Mouse (Mus musculus): ENCODE measurements around the gene Zmiz1. TPM values are rescaled to one million over a fixed set of nuclear protein-coding genes. Genes with fewer than 3 reads are reported as not detected.
A peak's percentile ranks its signal among the peaks of the same experiment; 100 is the strongest.

The Zmiz1 gene
- polyA plus RNA-seq, 1 experiment: 52.6 TPM

DNA sequence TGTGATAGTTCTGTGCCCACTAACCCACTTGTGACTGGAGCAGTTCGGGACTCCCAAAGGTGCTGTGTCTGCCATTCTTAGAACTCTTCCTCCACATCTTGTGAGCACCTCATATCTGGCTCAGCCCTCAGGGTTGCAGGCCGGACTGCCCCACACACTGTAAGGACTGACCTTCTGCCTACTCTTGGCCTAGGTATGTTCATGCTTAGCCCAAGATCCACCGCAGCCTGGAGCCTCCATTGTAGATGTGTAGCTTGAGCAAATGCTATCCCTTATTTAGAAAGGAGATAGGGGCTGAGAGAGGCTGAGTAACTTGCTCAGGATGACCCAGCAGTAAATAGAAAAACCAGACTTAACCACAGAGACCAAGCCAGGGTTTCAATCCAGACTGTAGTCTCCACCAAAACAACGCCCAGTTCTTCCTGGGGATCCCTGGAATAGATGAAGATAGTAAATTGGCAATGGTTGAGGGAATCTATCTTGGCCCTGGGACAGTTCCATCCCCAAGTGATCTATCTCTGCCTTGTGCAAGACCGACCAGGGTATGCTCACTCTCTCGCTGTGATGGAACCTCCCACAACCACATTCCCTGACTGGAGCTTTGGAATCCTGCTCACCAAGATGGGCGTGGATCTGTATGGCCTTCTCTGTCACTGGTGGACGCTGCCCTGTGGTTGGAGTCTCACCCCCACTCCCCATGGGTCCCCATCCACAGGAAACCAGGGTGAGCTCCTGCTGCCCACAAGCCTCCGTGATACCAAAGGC is 74.8 kb downstream of the Zmiz1 start:
- TF ChIP-seq POLR2A (IDR thresholded peaks at IDR 0.05; ENCODE audit: borderline replicate concordance, extremely low read depth, low read depth, low read length) (no peak), CTCF (IDR thresholded peaks at IDR 0.05; ENCODE audit: insufficient read depth, low read length) (no peak)
- Histone ChIP-seq H3K4me1 (ENCODE audit: control insufficient read depth, insufficient read depth, low read length) (peaks cover 35% of the 10 kb centered on the region), H3K4me3 (replicated peaks; ENCODE audit: extremely low read depth, low read depth, low read length) (no peak overlapping the region)
- DNase-seq: no peak
- WGBS: 38% methylated on average over 9 of the region's 9 CpGs

DNA sequence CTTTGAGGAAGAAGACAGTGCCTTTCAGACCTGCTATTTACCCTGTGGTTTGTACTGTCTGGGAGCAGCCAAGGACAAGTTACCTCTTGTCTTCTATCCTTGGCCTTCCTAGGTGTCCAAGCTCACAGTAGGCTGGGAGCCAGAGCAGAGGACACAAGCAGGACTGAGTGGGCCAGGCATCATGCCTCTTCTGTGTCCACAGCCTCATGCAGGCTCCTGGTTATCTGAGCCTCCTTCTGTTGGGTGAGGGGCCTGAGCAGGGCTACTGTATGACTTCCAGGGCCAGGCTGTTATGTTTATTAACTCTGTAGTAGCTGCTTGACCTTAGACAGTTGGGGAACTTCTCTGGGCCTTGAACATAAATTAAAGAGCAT is 75.4 kb downstream of the Zmiz1 start:
- Histone ChIP-seq H3K4me1 (ENCODE audit: control insufficient read depth, insufficient read depth, low read length) (peaks cover 35% of the 10 kb centered on the region), H3K4me3 (replicated peaks; ENCODE audit: extremely low read depth, low read depth, low read length) (no peak overlapping the region)
- no peak for TF ChIP-seq CTCF (IDR thresholded peaks at IDR 0.05; ENCODE audit: insufficient read depth, low read length)
- no peak for TF ChIP-seq POLR2A (IDR thresholded peaks at IDR 0.05; ENCODE audit: borderline replicate concordance, extremely low read depth, low read depth, low read length)
- DNase-seq: no peak

DNA sequence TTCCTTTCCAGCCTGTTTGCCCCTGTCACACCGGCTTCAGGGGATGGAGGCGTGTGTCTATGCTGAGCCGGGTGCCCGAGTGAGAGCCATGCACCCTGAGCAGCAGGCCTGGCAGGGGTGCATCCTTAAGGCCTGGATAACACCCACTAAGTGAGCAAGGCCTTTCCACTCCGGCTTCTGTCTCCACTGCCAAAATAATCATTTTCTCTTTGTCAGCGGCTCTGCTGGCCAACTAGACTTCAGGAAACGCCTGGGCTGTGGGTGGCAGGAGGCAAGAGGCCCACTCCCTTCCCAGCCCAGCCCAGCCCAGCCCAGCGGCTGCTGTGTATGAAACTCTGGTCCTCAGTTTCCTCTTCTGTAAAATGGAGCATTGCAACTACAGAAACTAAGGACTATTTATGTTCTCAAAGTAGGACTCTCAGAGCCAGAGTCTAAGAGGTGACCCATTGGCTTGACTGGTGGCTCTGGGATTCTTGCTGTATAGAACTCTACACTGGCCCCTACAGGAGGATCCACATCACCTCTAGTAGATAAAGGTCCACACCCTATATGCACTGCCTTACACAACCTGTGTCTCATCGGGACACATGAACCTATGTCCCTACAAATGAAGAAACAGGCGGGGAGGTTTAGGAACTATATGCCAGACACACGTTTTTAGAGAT is 76.1 kb downstream of the Zmiz1 start:
- H3K4me1 ChIP-seq (ENCODE audit: control insufficient read depth, insufficient read depth, low read length): peaks cover 40% of the 10 kb centered on the region
- H3K4me3 ChIP-seq (replicated peaks; ENCODE audit: extremely low read depth, low read depth, low read length): no peak overlapping the region
- DNase-seq: no peak
- 39% methylated on average over 11 of the region's 11 CpGs for WGBS
- no peak for TF ChIP-seq POLR2A (IDR thresholded peaks at IDR 0.05; ENCODE audit: borderline replicate concordance, extremely low read depth, low read depth, low read length)
- TF ChIP-seq CTCF (IDR thresholded peaks at IDR 0.05; ENCODE audit: insufficient read depth, low read length): no peak

DNA sequence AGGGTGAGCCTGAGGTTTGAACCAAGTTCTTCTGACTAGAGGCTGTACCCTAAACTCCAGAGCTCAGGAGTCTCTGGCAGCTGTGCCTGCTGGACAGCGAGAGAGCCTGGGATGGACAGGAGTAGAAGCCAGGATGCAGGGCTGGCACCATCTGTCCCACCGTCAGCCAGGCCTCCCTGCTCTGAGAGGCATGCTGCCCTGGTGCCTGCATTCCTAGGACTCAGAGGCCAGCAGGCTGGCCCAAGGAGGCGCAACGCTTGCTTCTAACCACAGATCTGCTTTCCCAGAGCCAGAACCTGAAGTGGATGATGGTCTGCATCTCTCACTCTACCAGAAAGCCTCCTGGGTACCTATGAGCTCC is 76.6 kb downstream of the Zmiz1 start:
- H3K4me1 ChIP-seq (ENCODE audit: control insufficient read depth, insufficient read depth, low read length): peaks cover 43% of the 10 kb centered on the region
- no peak for DNase-seq
- TF ChIP-seq POLR2A (IDR thresholded peaks at IDR 0.05; ENCODE audit: borderline replicate concordance, extremely low read depth, low read depth, low read length) (no peak), CTCF (IDR thresholded peaks at IDR 0.05; ENCODE audit: insufficient read depth, low read length) (no peak)
- no peak overlapping the region for H3K4me3 ChIP-seq (replicated peaks; ENCODE audit: extremely low read depth, low read depth, low read length)
- 59% methylated on average over 4 of the region's 4 CpGs for WGBS

DNA sequence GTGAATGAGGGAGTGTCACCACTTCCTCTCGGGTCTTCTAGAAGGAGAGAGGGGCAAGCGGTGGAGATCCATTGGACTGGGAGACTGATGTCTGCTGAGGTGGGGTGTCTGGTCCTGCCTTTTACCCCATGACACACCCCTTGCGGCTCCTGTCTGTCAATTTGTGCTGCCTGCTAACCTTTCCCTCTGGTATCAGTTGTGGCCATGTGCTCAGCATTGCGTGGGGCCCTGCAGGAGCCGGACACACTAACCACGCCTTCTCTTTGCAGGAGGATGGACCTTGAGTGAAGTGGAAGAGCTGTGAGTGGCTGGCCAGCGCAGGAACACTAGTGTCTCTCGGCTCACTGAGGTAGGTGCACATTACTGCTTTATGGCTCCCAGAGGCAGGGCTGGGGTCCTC is 77.5 kb downstream of the Zmiz1 start:
- no peak for TF ChIP-seq CTCF (IDR thresholded peaks at IDR 0.05; ENCODE audit: insufficient read depth, low read length)
- TF ChIP-seq POLR2A (IDR thresholded peaks at IDR 0.05; ENCODE audit: borderline replicate concordance, extremely low read depth, low read depth, low read length): no peak
- WGBS: 83% methylated on average over 8 of the region's 8 CpGs
- H3K4me1 ChIP-seq (ENCODE audit: control insufficient read depth, insufficient read depth, low read length): peaks cover 43% of the 10 kb centered on the region

DNA sequence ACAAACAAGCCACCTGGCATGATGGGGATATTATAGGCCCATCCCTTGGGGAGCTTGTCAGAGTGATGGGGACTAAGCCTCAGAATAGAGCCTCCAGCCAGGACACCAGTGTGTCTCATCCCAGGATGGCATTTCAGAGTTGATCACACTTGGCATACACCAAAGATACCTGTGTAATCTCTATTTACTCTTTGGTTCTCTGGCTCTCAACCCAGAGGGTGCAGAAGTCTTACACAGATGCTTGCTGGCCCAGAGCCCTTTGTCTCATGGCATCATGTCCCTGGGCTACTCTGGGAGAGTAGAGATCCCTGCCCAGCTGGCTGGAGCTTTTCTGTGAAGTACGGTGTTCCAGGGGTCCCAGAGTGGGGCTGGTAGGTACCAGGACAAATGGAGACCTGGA is 78.4 kb downstream of the Zmiz1 start:
- peaks cover 40% of the 10 kb centered on the region for H3K4me1 ChIP-seq (ENCODE audit: control insufficient read depth, insufficient read depth, low read length)
- no peak for DNase-seq
- WGBS: 93% methylated on average over 1 of the region's 1 CpGs
- no peak overlapping the region for H3K4me3 ChIP-seq (replicated peaks; ENCODE audit: extremely low read depth, low read depth, low read length)
- TF ChIP-seq CTCF (IDR thresholded peaks at IDR 0.05; ENCODE audit: insufficient read depth, low read length) (no peak), POLR2A (IDR thresholded peaks at IDR 0.05; ENCODE audit: borderline replicate concordance, extremely low read depth, low read depth, low read length) (no peak)

More for the DNA sequence above, 77.5 kb downstream of the Zmiz1 start:
- no peak for DNase-seq
- no peak overlapping the region for H3K4me3 ChIP-seq (replicated peaks; ENCODE audit: extremely low read depth, low read depth, low read length)

DNA sequence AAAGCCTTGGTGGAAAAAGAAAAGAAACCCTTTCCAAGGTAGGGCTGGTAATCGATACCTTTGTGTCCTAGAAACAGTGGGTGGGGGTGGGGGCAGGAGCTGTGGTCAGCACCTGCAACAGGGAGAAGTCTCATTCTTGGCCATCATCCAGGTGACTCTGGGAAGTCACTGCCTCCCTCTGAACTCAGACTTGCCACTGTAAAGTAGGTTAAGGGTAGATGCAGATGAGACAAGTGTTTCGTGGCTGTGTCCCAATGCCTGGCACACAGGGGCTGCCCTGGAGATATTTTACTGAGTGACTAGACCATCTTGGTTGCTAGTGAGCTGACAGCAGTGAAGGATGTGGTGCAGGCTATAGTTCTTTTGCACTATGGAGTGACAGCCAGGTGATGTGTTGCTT is 79.5 kb downstream of the Zmiz1 start:
- 60% methylated on average over 2 of the region's 2 CpGs for WGBS
- Histone ChIP-seq H3K4me1 (ENCODE audit: control insufficient read depth, insufficient read depth, low read length) (peaks cover 37% of the 10 kb centered on the region), H3K4me3 (replicated peaks; ENCODE audit: extremely low read depth, low read depth, low read length) (no peak overlapping the region)
- DNase-seq: no peak
- no peak for TF ChIP-seq CTCF (IDR thresholded peaks at IDR 0.05; ENCODE audit: insufficient read depth, low read length)
- no peak for TF ChIP-seq POLR2A (IDR thresholded peaks at IDR 0.05; ENCODE audit: borderline replicate concordance, extremely low read depth, low read depth, low read length)

DNA sequence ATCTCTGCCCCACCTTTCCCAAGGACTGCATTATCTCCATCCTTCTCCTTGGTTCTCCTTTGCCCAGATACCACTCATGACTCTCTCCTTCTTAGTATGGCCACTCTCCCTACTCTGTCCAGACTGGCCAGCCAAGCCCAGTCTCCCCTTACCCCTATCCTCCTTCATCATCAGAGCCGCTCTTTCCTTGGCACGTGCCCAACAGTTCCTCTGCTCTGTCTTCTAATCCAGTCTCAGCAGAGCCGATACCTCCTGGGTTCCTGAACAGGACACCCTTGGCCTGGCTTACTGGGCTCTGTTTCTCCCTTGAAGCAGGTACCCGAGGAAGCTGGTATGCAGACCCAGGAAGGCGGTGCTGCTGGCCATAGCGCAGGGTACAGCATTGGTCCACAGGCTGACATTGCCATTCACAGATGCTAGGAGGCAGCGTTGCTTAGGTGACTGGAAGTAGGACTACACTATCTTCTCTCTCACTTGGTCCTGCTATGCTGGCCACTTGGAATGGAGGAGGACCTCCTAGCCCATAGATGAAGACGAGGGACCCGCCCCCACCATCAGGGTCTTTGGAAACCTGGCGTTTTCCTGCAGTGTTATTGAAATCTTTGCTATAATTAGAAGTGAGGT is 80.6 kb downstream of the Zmiz1 start:
- 77% methylated on average over 10 of the region's 10 CpGs for WGBS
- TF ChIP-seq POLR2A (IDR thresholded peaks at IDR 0.05; ENCODE audit: borderline replicate concordance, extremely low read depth, low read depth, low read length): no peak
- peak; percentile 25; the same call in 1 of the 2 replicates for TF ChIP-seq CTCF (IDR thresholded peaks at IDR 0.05; ENCODE audit: insufficient read depth, low read length)
- DNase-seq: no peak
- peaks cover 26% of the 10 kb centered on the region for H3K4me1 ChIP-seq (ENCODE audit: control insufficient read depth, insufficient read depth, low read length)
- H3K4me3 ChIP-seq (replicated peaks; ENCODE audit: extremely low read depth, low read depth, low read length): no peak overlapping the region

DNA sequence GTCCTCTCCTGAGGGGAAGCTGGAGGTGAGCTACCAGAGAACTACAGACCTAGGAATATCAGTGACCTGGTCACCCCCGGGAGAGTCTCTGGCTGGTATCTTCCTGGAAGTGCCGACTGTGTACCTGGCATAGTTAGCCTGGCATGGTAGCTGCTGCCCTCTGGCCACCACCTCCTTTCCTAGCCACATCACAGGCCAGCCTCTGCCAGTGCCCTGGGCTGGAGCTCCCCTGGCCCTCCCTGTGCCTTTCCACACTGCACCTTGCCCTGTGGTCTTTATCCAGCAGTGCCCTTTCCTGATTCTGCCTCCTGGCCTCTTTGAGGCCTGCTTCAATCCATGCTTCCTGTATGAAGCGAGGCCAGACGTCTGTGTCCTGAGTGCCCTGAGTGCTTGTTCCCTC is 81.2 kb downstream of the Zmiz1 start:
- no peak for DNase-seq
- H3K4me3 ChIP-seq (replicated peaks; ENCODE audit: extremely low read depth, low read depth, low read length): no peak overlapping the region
- WGBS: 46% methylated on average over 4 of the region's 4 CpGs
- TF ChIP-seq POLR2A (IDR thresholded peaks at IDR 0.05; ENCODE audit: borderline replicate concordance, extremely low read depth, low read depth, low read length) (no peak), CTCF (IDR thresholded peaks at IDR 0.05; ENCODE audit: insufficient read depth, low read length) (no peak)
- H3K4me1 ChIP-seq (ENCODE audit: control insufficient read depth, insufficient read depth, low read length): peaks cover 20% of the 10 kb centered on the region
